In genomic region chr2:79410903-79411255, GRCm38 (mm10) we compare ENCODE assay signal across 23 mouse cellular contexts. TPM values are rescaled to one million over a fixed set of nuclear protein-coding genes. Genes with fewer than 3 reads are reported as not detected.
DNase-seq lines count a peak whose midpoint lies in the region; ATAC-seq lines count a peak whose summit lies in the region.
"Had no signal": no experiment of that assay in that cellular context is flagged by ENCODE, and none has a peak within 500 bp of the region (broad histone marks: within the 10 kb centered on the region; RNA-seq: fewer than 3 reads in every experiment).

No protein-coding gene starts in this region.

- H3K36me3 ChIP-seq in kidney, embryonic 16.5 days (ENCODE audit: insufficient read depth, low read length) = no peaks in the 10 kb centered on the region
- H3K36me3 ChIP-seq: embryonic facial prominence, embryonic 15.5 days; hindbrain, embryonic 10.5 days; limb, embryonic 10.5 days; midbrain, embryonic 12.5 days had no signal

- no peaks in the 10 kb centered on the region for H3K27me3 ChIP-seq in kidney, embryonic 16.5 days (ENCODE audit: insufficient read depth, low read length)
- H3K27me3 ChIP-seq: embryonic facial prominence, embryonic 15.5 days; midbrain, embryonic 12.5 days had no signal

- no peak for DNase-seq in cerebellum, postnatal 4 days (ENCODE audit: low spot score in 2 of 2)
- no peak for DNase-seq in kidney, adult 8-10 months
- peak; percentile 66 to 74 for DNase-seq in cerebellum, postnatal 25 days
- DNase-seq in liver = no peak
- DNase-seq in B cell, adult 2 months = no peak
- DNase-seq: adrenal gland, postnatal 14 days; lung, postnatal 10 days; thymus, adult 18-20 months; thymus, postnatal 36 days had no signal

- no peak overlapping the region for H3K4me3 ChIP-seq in kidney, embryonic 16.5 days (ENCODE audit: low read length)
- H3K4me3 ChIP-seq: embryonic facial prominence, embryonic 15.5 days; hindbrain, embryonic 10.5 days; layer of hippocampus, adult 2 months; limb, embryonic 10.5 days; midbrain, embryonic 12.5 days had no signal

- no peaks in the 10 kb centered on the region for H3K9me3 ChIP-seq in kidney, embryonic 16.5 days (ENCODE audit: low read length)
- H3K9me3 ChIP-seq: embryonic facial prominence, embryonic 15.5 days; hindbrain, embryonic 10.5 days; limb, embryonic 10.5 days; midbrain, embryonic 12.5 days had no signal

- peak; percentile 76 for ATAC-seq in cerebellum, adult (ENCODE audit: insufficient number of reproducible peaks, low FRiP score, low TSS enrichment)
- peak; percentile 59; the same call in 1 of the 2 replicates for ATAC-seq in kidney, embryonic 16.5 days (ENCODE audit: low FRiP score, low TSS enrichment)
- ATAC-seq: forebrain, embryonic 14.5 days; hindbrain, embryonic 16.5 days; intestine, postnatal 0 days had no signal

- no peak overlapping the region for H3K4me2 ChIP-seq in kidney, embryonic 16.5 days (replicated peaks; ENCODE audit: low read depth, low read length)
- H3K4me2 ChIP-seq: embryonic facial prominence, embryonic 15.5 days; heart, embryonic 11.5 days; midbrain, embryonic 12.5 days had no signal

- peak overlapping the region; percentile 6; the same call in 1 of the 2 replicates for H3K27ac ChIP-seq in kidney, embryonic 16.5 days (ENCODE audit: low read length)
- H3K27ac ChIP-seq: embryonic facial prominence, embryonic 15.5 days; hindbrain, embryonic 10.5 days; layer of hippocampus, adult 2 months; limb, embryonic 10.5 days; midbrain, embryonic 12.5 days had no signal

- 63% methylated on average over 3 of the region's 3 CpGs for WGBS in kidney, embryonic 16.5 days

- H3K4me1 ChIP-seq in kidney, embryonic 16.5 days (ENCODE audit: insufficient read depth, low read length) = no peaks in the 10 kb centered on the region
- H3K4me1 ChIP-seq: embryonic facial prominence, embryonic 15.5 days; midbrain, embryonic 12.5 days had no signal

- no peak overlapping the region for H3K9ac ChIP-seq in kidney, embryonic 16.5 days (replicated peaks; ENCODE audit: low read length)
- H3K9ac ChIP-seq: embryonic facial prominence, embryonic 15.5 days; midbrain, embryonic 12.5 days had no signal

RNA-seq across cellular contexts. Expression of gene Neurod1, which starts 45.7 kb away (rescaled TPM):
- not detected in 2 replicates for polyA plus RNA-seq in kidney, embryonic 16.5 days (2015; fragmentation: Nextera tagmentation; extraction: Ambion mirVana)
- polyA plus RNA-seq: gonadal fat pad, adult 2 months; heart, embryonic 11.5 days; heart, postnatal 0 days; limb, embryonic 10.5 days; liver, adult 2 months had no signal

RNA-seq across cellular contexts. Expression of gene Cerkl, which starts 45.7 kb away (rescaled TPM):
- polyA plus RNA-seq in kidney, embryonic 16.5 days (2015; fragmentation: Nextera tagmentation; extraction: Ambion mirVana) = 1.8 and 2.0 TPM in 2 replicates

Comparison
In these comparisons a context has a peak if more than half of its experiments do, and no peak if none do; other contexts are left out.
1. DNase-seq: peak in cerebellum, postnatal 25 days (2 of 2); none in cerebellum, postnatal 4 days (0 of 2), kidney, adult 8-10 months (0 of 2), liver (single experiment) and B cell, adult 2 months (0 of 2).